Mouse (Mus musculus) lung, postnatal 0 days (tissue): ENCODE data around the gene Rab25.

ENCODE experiments used
- CTCF ChIP-seq: IDR thresholded peaks from 2 replicates; pipeline ENCODE4 v1.5.1; 2016; ENCODE audit warnings: antibody characterized with exemption, mild to moderate bottlenecking
- EP300 ChIP-seq: IDR thresholded peaks from 2 replicates; pipeline ENCODE4 v1.6.1; 2016; ENCODE audit warnings: antibody characterized with exemption, mild to moderate bottlenecking, control low read depth

DNA sequence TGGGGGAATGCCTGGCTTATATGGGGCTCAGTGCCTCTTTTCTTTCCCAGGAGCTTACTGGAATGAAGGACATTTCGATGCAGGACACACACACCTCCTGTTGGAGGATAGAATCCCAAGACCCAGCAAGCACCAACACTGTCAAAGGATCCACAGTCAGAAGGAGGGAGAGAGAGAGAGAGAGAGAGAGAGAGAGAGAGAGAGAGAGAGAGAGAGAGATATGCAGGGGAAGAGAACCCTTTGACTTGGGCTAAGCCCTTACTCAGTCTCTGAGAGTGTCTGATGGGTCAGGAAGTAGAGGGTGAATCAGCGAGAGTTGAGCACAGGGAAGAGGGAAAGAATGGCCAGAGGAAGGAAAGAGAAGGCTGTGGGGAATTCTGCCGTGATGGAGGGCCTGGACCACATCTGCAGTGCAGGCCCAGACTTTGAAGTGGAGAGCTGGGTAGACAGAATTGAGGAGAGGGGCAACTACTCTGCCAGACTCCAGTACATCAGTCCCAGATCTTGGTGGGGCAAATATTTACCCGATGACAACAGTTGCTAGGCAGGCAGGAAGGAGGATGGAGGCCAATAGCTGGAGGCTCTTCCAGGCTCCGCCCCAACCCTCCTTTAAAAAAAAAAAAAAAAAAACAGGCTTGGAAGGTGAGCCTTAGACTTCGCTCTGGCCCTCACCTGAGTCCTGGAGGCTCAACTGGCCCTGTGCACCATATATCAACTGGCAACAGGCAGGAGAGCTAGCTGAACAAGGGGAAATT, 35.8 kb downstream of the Rab25 start:
- TF ChIP-seq CTCF (no peak), EP300 (0 out of 2 replicates have a peak, but pooled peaks have one; percentile 16)
